Comparison of ENCODE assay signal across 16 mouse cellular contexts in genomic region chr8:123033431-123033830, GRCm38 (mm10). TPM values are rescaled to one million over a fixed set of nuclear protein-coding genes. Genes with fewer than 3 reads are reported as not detected.
DNase-seq lines count a peak whose midpoint lies in the region; ATAC-seq and TF ChIP-seq lines count a peak whose summit lies in the region.
"Had no signal": no experiment of that assay in that cellular context is flagged by ENCODE, and none has a peak within 500 bp of the region (broad histone marks: within the 10 kb centered on the region; RNA-seq: fewer than 3 reads in every experiment).

No protein-coding gene starts in this region.

- TF ChIP-seq CTCF in thymus, adult 2 months (IDR thresholded peaks at IDR 0.05; ENCODE audit: borderline replicate concordance, control insufficient read depth, extremely low read depth, insufficient read depth, low read length, poor library complexity), result no peak
- no peak for TF ChIP-seq CTCF in liver, embryonic 14.5 days (IDR thresholded peaks at IDR 0.05; ENCODE audit: low read depth)
- TF ChIP-seq CTCF in stomach, postnatal 0 days (IDR thresholded peaks at IDR 0.05; ENCODE audit: low read depth), result no peak

- ATAC-seq in heart, embryonic 13.5 days (ENCODE audit: extremely low read depth, insufficient number of reproducible peaks, low FRiP score, low TSS enrichment), result no peak
- no peak for ATAC-seq in liver, embryonic 14.5 days (ENCODE audit: insufficient read depth)
- ATAC-seq in stomach, postnatal 0 days (ENCODE audit: low FRiP score, low TSS enrichment), result no peak
- ATAC-seq: hindbrain, postnatal 0 days had no signal

- H3K4me2 ChIP-seq in heart, embryonic 13.5 days, result no peak overlapping the region
- peak overlapping the region; percentile 15; the same call in 1 of the 2 replicates for H3K4me2 ChIP-seq in liver, embryonic 14.5 days (ENCODE audit: low read depth)
- H3K4me2 ChIP-seq in stomach, postnatal 0 days (replicated peaks; ENCODE audit: low read depth), result no peak overlapping the region
- H3K4me2 ChIP-seq: embryonic facial prominence, embryonic 12.5 days; neural tube, embryonic 12.5 days had no signal

- H3K27ac ChIP-seq in heart, embryonic 13.5 days (replicated peaks), result no peak overlapping the region
- H3K27ac ChIP-seq in thymus, adult 2 months (ENCODE audit: control insufficient read depth, insufficient read depth, low read length), result peak overlapping the region; percentile 59; the same call in 1 of the 2 replicates
- peak overlapping the region; percentile 20; the same call in 1 of the 2 replicates for H3K27ac ChIP-seq in liver, embryonic 14.5 days
- 0 out of 2 replicates have a peak overlapping the region, but pooled peaks have one; percentile 14 for H3K27ac ChIP-seq in stomach, postnatal 0 days (replicated peaks)
- H3K27ac ChIP-seq: embryonic facial prominence, embryonic 12.5 days; hindbrain, postnatal 0 days; neural tube, embryonic 12.5 days had no signal

- H3K4me1 ChIP-seq in heart, embryonic 13.5 days, result peaks cover 74% of the 10 kb centered on the region
- peaks cover 39% of the 10 kb centered on the region for H3K4me1 ChIP-seq in thymus, adult 2 months (replicated peaks; ENCODE audit: control insufficient read depth, insufficient read depth, low read length)
- peaks cover 42 to 54% of the 10 kb centered on the region in 2 experiments for H3K4me1 ChIP-seq in liver, embryonic 14.5 days (replicated peaks; ENCODE audit: control insufficient read depth in 2 of 2, insufficient read depth in 2 of 2, low read length in 1 of 2)
- H3K4me1 ChIP-seq in stomach, postnatal 0 days (replicated peaks; ENCODE audit: control insufficient read depth, insufficient read depth), result peaks cover 5% of the 10 kb centered on the region; the same call in 1 of the 2 replicates

- intact Hi-C loops in heart, postnatal 36 days (cut with DNase I), result no loop called here

- H3K36me3 ChIP-seq in heart, embryonic 13.5 days, result no peaks in the 10 kb centered on the region
- H3K36me3 ChIP-seq in thymus, adult 2 months (ENCODE audit: control insufficient read depth, insufficient read depth, low read length), result no peaks in the 10 kb centered on the region
- no peaks in the 10 kb centered on the region; the same call in 1 of the 2 replicates for H3K36me3 ChIP-seq in liver, embryonic 14.5 days (replicated peaks; ENCODE audit: control insufficient read depth, insufficient read depth, low read depth)
- no peaks in the 10 kb centered on the region for H3K36me3 ChIP-seq in stomach, postnatal 0 days (ENCODE audit: control insufficient read depth, insufficient read depth, low read length)
- H3K36me3 ChIP-seq: embryonic facial prominence, embryonic 12.5 days; neural tube, embryonic 12.5 days had no signal

- no peaks in the 10 kb centered on the region for H3K27me3 ChIP-seq in heart, embryonic 13.5 days (replicated peaks)
- H3K27me3 ChIP-seq in thymus, adult 2 months (ENCODE audit: control insufficient read depth, insufficient read depth, low read length), result no peaks in the 10 kb centered on the region
- no peaks in the 10 kb centered on the region for H3K27me3 ChIP-seq in liver, embryonic 14.5 days (ENCODE audit: control insufficient read depth, insufficient read depth, low read length)
- no peaks in the 10 kb centered on the region for H3K27me3 ChIP-seq in stomach, postnatal 0 days (ENCODE audit: control insufficient read depth, insufficient read depth, low read length)
- H3K27me3 ChIP-seq: embryonic facial prominence, embryonic 12.5 days; neural tube, embryonic 12.5 days had no signal

- H3K9me3 ChIP-seq in heart, embryonic 13.5 days, result no peaks in the 10 kb centered on the region
- H3K9me3 ChIP-seq in liver, embryonic 14.5 days (ENCODE audit: control insufficient read depth, low read length), result no peaks in the 10 kb centered on the region
- H3K9me3 ChIP-seq in stomach, postnatal 0 days (ENCODE audit: control insufficient read depth, low read length), result no peaks in the 10 kb centered on the region
- H3K9me3 ChIP-seq: embryonic facial prominence, embryonic 12.5 days; neural tube, embryonic 12.5 days had no signal

- no peak for TF ChIP-seq POLR2A in thymus, adult 2 months (IDR thresholded peaks at IDR 0.05; ENCODE audit: control insufficient read depth, extremely low read depth, insufficient read depth, low read length, poor library complexity)

- no peak for TF ChIP-seq EP300 in liver, embryonic 14.5 days (IDR thresholded peaks at IDR 0.05; ENCODE audit: low read depth)
- no peak for TF ChIP-seq EP300 in stomach, postnatal 0 days (optimal IDR thresholded peaks at IDR 0.05)

- H3K9ac ChIP-seq in heart, embryonic 13.5 days, result peak overlapping the region; percentile 21; the same call in 1 of the 2 replicates
- H3K9ac ChIP-seq in liver, embryonic 14.5 days (replicated peaks), result no peak overlapping the region
- H3K9ac ChIP-seq in stomach, postnatal 0 days (ENCODE audit: low read length), result no peak overlapping the region
- H3K9ac ChIP-seq: embryonic facial prominence, embryonic 12.5 days; neural tube, embryonic 12.5 days had no signal

- H3K4me3 ChIP-seq in heart, embryonic 13.5 days, result no peak overlapping the region
- no peak overlapping the region for H3K4me3 ChIP-seq in thymus, adult 2 months (ENCODE audit: control insufficient read depth, insufficient read depth, low read length)
- H3K4me3 ChIP-seq in liver, embryonic 14.5 days (ENCODE audit: insufficient read depth in 1 of 2, low read depth in 2 of 2, low read length in 2 of 2), result no peak overlapping the region
- H3K4me3 ChIP-seq in stomach, postnatal 0 days (ENCODE audit: low read depth, low read length), result no peak overlapping the region
- H3K4me3 ChIP-seq: embryonic facial prominence, embryonic 12.5 days; neural tube, embryonic 12.5 days had no signal

- no peak for DNase-seq in heart, postnatal 36 days
- no peak for DNase-seq in thymus, adult 2 months
- DNase-seq in thymus, postnatal 0 days (ENCODE audit: low spot score), result no peak
- DNase-seq in liver, embryonic 14.5 days (ENCODE audit: low read depth in 3 of 3, low spot score in 3 of 3), result no peak
- no peak for DNase-seq in stomach, postnatal 0 days (ENCODE audit: low spot score)
- DNase-seq in gastrocnemius, postnatal 4 days (ENCODE audit: low spot score in 2 of 2), result no peak
- no peak for DNase-seq in layer of hippocampus, adult 8-10 months (ENCODE audit: low spot score in 2 of 2)
- DNase-seq: cerebellum, adult 18-20 months; gastrocnemius, postnatal 36 days; heart, postnatal 14 days; lung, adult 2 months; right cerebral cortex, postnatal 25 days had no signal

RNA-seq across cellular contexts. Expression of gene Ankrd11, which starts 8.6 kb away (rescaled TPM):
- 18.8 and 20.3 TPM in 2 replicates for polyA plus RNA-seq in heart, embryonic 13.5 days (2015; fragmentation: Nextera tagmentation; extraction: Ambion mirVana)
- 10 to 100 TPM; 69.0 to 80.5 TPM for total RNA-seq in heart, postnatal 36 days (2021)
- polyA plus RNA-seq in thymus, adult 2 months (2012; rRNA removed), result 118 and 145 TPM in 2 replicates
- polyA plus RNA-seq in thymus, postnatal 0 days (2015; fragmentation: Nextera tagmentation; extraction: Ambion mirVana), result 51.4 and 78.6 TPM in 2 replicates
- polyA plus RNA-seq in liver, embryonic 14.5 days (2012; rRNA removed), result 9.9 and 12.4 TPM in 2 replicates
- polyA plus RNA-seq in liver, embryonic 14.5 days (2014; fragmentation: Nextera tagmentation; extraction: Ambion mirVana), result 10.8 and 18.5 TPM in 2 replicates
- polyA plus RNA-seq in stomach, postnatal 0 days (2015; fragmentation: Nextera tagmentation; extraction: Ambion mirVana), result 35.0 and 35.8 TPM in 2 replicates
- total RNA-seq in gastrocnemius, postnatal 4 days (2021), result 10 to 100 TPM; 81.1 to 92.9 TPM
- total RNA-seq in layer of hippocampus, adult 8-10 months (2022), result 100 to 1,000 TPM; 149 to 174 (median 162) TPM

RNA-seq across cellular contexts. Expression of gene Spg7, which starts 29.3 kb away (rescaled TPM):
- 62.2 and 62.7 TPM in 2 replicates for polyA plus RNA-seq in heart, embryonic 13.5 days (2015; fragmentation: Nextera tagmentation; extraction: Ambion mirVana)
- total RNA-seq in heart, postnatal 36 days (2021), result 10 to 100 TPM; 79.7 to 87.7 TPM
- 126 and 145 TPM in 2 replicates for polyA plus RNA-seq in thymus, adult 2 months (2012; rRNA removed)
- polyA plus RNA-seq in thymus, postnatal 0 days (2015; fragmentation: Nextera tagmentation; extraction: Ambion mirVana), result 48.2 and 49.5 TPM in 2 replicates
- polyA plus RNA-seq in liver, embryonic 14.5 days (2012; rRNA removed), result 19.0 and 26.0 TPM in 2 replicates
- polyA plus RNA-seq in liver, embryonic 14.5 days (2014; fragmentation: Nextera tagmentation; extraction: Ambion mirVana), result 19.5 and 21.0 TPM in 2 replicates
- 29.6 and 32.0 TPM in 2 replicates for polyA plus RNA-seq in stomach, postnatal 0 days (2015; fragmentation: Nextera tagmentation; extraction: Ambion mirVana)
- 10 to 100 TPM; 61.0 to 63.2 TPM for total RNA-seq in gastrocnemius, postnatal 4 days (2021)
- total RNA-seq in layer of hippocampus, adult 8-10 months (2022), result 10 to 100 TPM; 51.8 to 64.2 (median 60.9) TPM
